Mouse (Mus musculus) neural tube, embryonic 15.5 days (tissue): ENCODE data around the gene Ak1. TPM values are rescaled to one million over a fixed set of nuclear protein-coding genes. Genes with fewer than 3 reads are reported as not detected.

Experiments used
- ATAC-seq: fragments of 200-750 bp; cut with Nextera tagmentation; 2 replicates; pipeline ENCODE4 v1.8.0; 2017; ENCODE audit warnings: mild to moderate bottlenecking, moderate TSS enrichment, moderate library complexity; ENCODE audit not compliant: low FRiP score
- H3K27ac ChIP-seq: fragments of 300-500 bp; sonication (generic); replicated peaks from 2 replicates; pipeline ENCODE4 v1.5.1; 2015; ENCODE audit warnings: mild to moderate bottlenecking, inconsistent platforms
- H3K27me3 ChIP-seq: fragments of 300-500 bp; sonication (generic); replicated peaks from 2 replicates; pipeline ENCODE4 v1.6.1; 2015; ENCODE audit warnings: inconsistent platforms
- H3K36me3 ChIP-seq: fragments of 300-500 bp; sonication (generic); 2 replicates; pipeline ENCODE4 v1.6.1; 2015; ENCODE audit warnings: inconsistent platforms
- H3K4me1 ChIP-seq: fragments of 300-500 bp; sonication (generic); 2 replicates; pipeline ENCODE4 v1.6.1; 2015; ENCODE audit warnings: inconsistent platforms
- H3K4me2 ChIP-seq: fragments of 300-500 bp; sonication (generic); 2 replicates; pipeline ENCODE4 v1.6.1; 2015; ENCODE audit warnings: inconsistent platforms, mild to moderate bottlenecking, moderate library complexity
- H3K4me3 ChIP-seq: fragments of 300-500 bp; sonication (generic); replicated peaks from 2 replicates; pipeline ENCODE4 v1.5.1; 2015; ENCODE audit warnings: mild to moderate bottlenecking, inconsistent platforms
- H3K9ac ChIP-seq: fragments of 300-500 bp; sonication (generic); replicated peaks from 2 replicates; pipeline ENCODE4 v1.6.1; 2015; ENCODE audit warnings: mild to moderate bottlenecking, inconsistent platforms
- H3K9me3 ChIP-seq: fragments of 300-500 bp; sonication (generic); replicated peaks from 2 replicates; pipeline ENCODE4 v1.6.1; 2016; ENCODE audit warnings: inconsistent platforms
- WGBS: fragments of 180-500 bp; shearing (Covaris S2); methylation state at CpG from one replicate; pipeline ENCODE4 v1.1.7; 2015; ENCODE audit warnings: mixed read lengths; 5-methylcytosine and 5-hydroxymethylcytosine counted together
- microRNA counts: library from miRNA; unstranded; fragments of <30 nt; microRNA quantifications from one replicate; lab custom pipeline; 2016
- microRNA-seq: library from miRNA; unstranded; fragments of <30 nt; microRNA quantifications from one replicate; pipeline ENCODE4, GENCODE M21; 2017
- polyA plus RNA-seq: library from polyadenylated mRNA; unstranded; fragments of >200 nt; fragmentation: Nextera tagmentation; extraction: Ambion mirVana; gene quantifications from 2 replicates; pipeline ENCODE4 v1.2.1, GENCODE M21; 2015

Gene Ak1
- polyA plus RNA-seq, 1 experiment from 2014 or later = 103 TPM

GRCm38 (mm10) chr2:32677683-32678082 is 56.1 kb downstream of the Ak1 start:
- Histone ChIP-seq H3K4me3 (no peak overlapping the region), H3K27ac (no peak overlapping the region), H3K36me3 (peaks cover 3% of the 10 kb centered on the region), H3K4me1 (peaks cover 6% of the 10 kb centered on the region; the same call in 1 of the 2 replicates), H3K9me3 (no peaks in the 10 kb centered on the region), H3K27me3 (no peaks in the 10 kb centered on the region), H3K4me2 (no peak overlapping the region), H3K9ac (no peak overlapping the region)
- 91% methylated on average over 7 of the region's 7 CpGs for WGBS
- ATAC-seq = no peak

GRCm38 (mm10) chr2:32680051-32680451 is 58.5 kb downstream of the Ak1 start:
- no peak overlapping the region for H3K4me3 ChIP-seq
- no peak overlapping the region for H3K9ac ChIP-seq
- no peak overlapping the region for H3K4me2 ChIP-seq
- H3K4me1 ChIP-seq = peaks cover 6% of the 10 kb centered on the region; the same call in 1 of the 2 replicates
- H3K27ac ChIP-seq = no peak overlapping the region; the same call in 1 of the 2 replicates
- 54% methylated on average over 7 of the region's 7 CpGs for WGBS
- H3K36me3 ChIP-seq = peaks cover 27% of the 10 kb centered on the region
- peak; percentile 36; the same call in 1 of the 2 replicates for ATAC-seq
- no peaks in the 10 kb centered on the region for H3K27me3 ChIP-seq
- H3K9me3 ChIP-seq = no peaks in the 10 kb centered on the region

GRCm38 (mm10) chr2:32680961-32681650 is 59.5 kb downstream of the Ak1 start:
- H3K9ac ChIP-seq = no peak overlapping the region
- H3K27ac ChIP-seq = no peak overlapping the region
- no peaks in the 10 kb centered on the region for H3K9me3 ChIP-seq
- no peaks in the 10 kb centered on the region for H3K27me3 ChIP-seq
- H3K4me3 ChIP-seq = no peak overlapping the region
- H3K4me1 ChIP-seq = peaks cover 6% of the 10 kb centered on the region; the same call in 1 of the 2 replicates
- H3K36me3 ChIP-seq = peaks cover 33% of the 10 kb centered on the region
- no peak for ATAC-seq
- WGBS = 90% methylated on average over 19 of the region's 19 CpGs
- H3K4me2 ChIP-seq = no peak overlapping the region

- Histone ChIP-seq H3K4me3 (no peak overlapping the region), H3K36me3 (peaks cover 40% of the 10 kb centered on the region), H3K4me1 (peaks cover 6% of the 10 kb centered on the region; the same call in 1 of the 2 replicates), H3K9ac (no peak overlapping the region), H3K9me3 (no peaks in the 10 kb centered on the region), H3K27me3 (no peaks in the 10 kb centered on the region), H3K4me2 (no peak overlapping the region), H3K27ac (no peak overlapping the region)
- 72% methylated on average over 6 of the region's 6 CpGs for WGBS
- ATAC-seq = no peak
These were observed 60.2 kb downstream of the Ak1 start for GRCm38 (mm10) chr2:32681754-32682153.

GRCm38 (mm10) chr2:32682721-32683417 is 61.3 kb downstream of the Ak1 start:
- Histone ChIP-seq H3K9ac (no peak overlapping the region), H3K36me3 (peaks cover 50% of the 10 kb centered on the region), H3K27ac (no peak overlapping the region), H3K9me3 (no peaks in the 10 kb centered on the region), H3K4me3 (no peak overlapping the region), H3K4me2 (no peak overlapping the region), H3K27me3 (no peaks in the 10 kb centered on the region), H3K4me1 (peaks cover 6% of the 10 kb centered on the region; the same call in 1 of the 2 replicates)
- 81% methylated on average over 14 of the region's 14 CpGs for WGBS
- ATAC-seq = no peak

GRCm38 (mm10) chr2:32683701-32684100 is 62.1 kb downstream of the Ak1 start:
- H3K4me2 ChIP-seq = no peak overlapping the region
- H3K4me3 ChIP-seq = no peak overlapping the region
- H3K4me1 ChIP-seq = peaks cover 6% of the 10 kb centered on the region; the same call in 1 of the 2 replicates
- no peaks in the 10 kb centered on the region for H3K9me3 ChIP-seq
- ATAC-seq = no peak
- no peak overlapping the region for H3K27ac ChIP-seq
- H3K36me3 ChIP-seq = peaks cover 50% of the 10 kb centered on the region
- H3K9ac ChIP-seq = no peak overlapping the region
- WGBS = 93% methylated on average over 10 of the region's 10 CpGs
- no peaks in the 10 kb centered on the region for H3K27me3 ChIP-seq

MicroRNA genes within 50 kb of the gene (microRNA counts, 519-probe panel; counts per million panel counts)
- microRNA mmu-miR-1954 (lab: Ali Mortazavi, UCI) = not detected

Small RNAs within 50 kb of the gene (microRNA-seq; reads per million reads assigned to microRNA genes)
- gene Gm47291 = not detected
- not detected for gene Mir1954

Other genes starting within 250 kb of the Ak1 start
- 163 and 195 TPM in 2 replicates for gene 1110008P14Rik, start 239.8 kb upstream of the Ak1 start, polyA plus RNA-seq
- gene Lcn2, start 233.5 kb upstream of the Ak1 start, polyA plus RNA-seq = 0.95 and 1.1 TPM in 2 replicates
- 47.3 and 52.1 TPM in 2 replicates for gene Ptges2, start 225.9 kb upstream of the Ak1 start, polyA plus RNA-seq
- 4.4 and 5.3 TPM in 2 replicates for gene Naif1, start 171.3 kb upstream of the Ak1 start, polyA plus RNA-seq
- 51.4 and 58.8 TPM in 2 replicates for gene Slc25a25, start 170.3 kb upstream of the Ak1 start, polyA plus RNA-seq
- gene Fam102a, start 86.4 kb upstream of the Ak1 start, polyA plus RNA-seq = 6.7 and 7.0 TPM in 2 replicates
- gene Dpm2, start 50.9 kb upstream of the Ak1 start, polyA plus RNA-seq = 141 and 147 TPM in 2 replicates
- gene Pip5kl1, start 47.0 kb upstream of the Ak1 start, polyA plus RNA-seq = 16.3 and 17.8 TPM in 2 replicates
- 0.59 and 0.99 TPM in 2 replicates for gene 9430097D07Rik, start 46.1 kb upstream of the Ak1 start, polyA plus RNA-seq
- gene St6galnac4, start 34.7 kb upstream of the Ak1 start, polyA plus RNA-seq = 43.9 and 44.6 TPM in 2 replicates
- 13.5 and 14.4 TPM in 2 replicates for gene St6galnac6, start 22.0 kb upstream of the Ak1 start, polyA plus RNA-seq
- 29.6 and 40.5 TPM in 2 replicates for gene Eng, start 24.8 kb downstream of the Ak1 start, polyA plus RNA-seq
- gene Fpgs, start 82.4 kb downstream of the Ak1 start, polyA plus RNA-seq = 19.3 and 20.6 TPM in 2 replicates
- gene Cdk9, start 91.3 kb downstream of the Ak1 start, polyA plus RNA-seq = 63.0 and 82.4 TPM in 2 replicates
- 50.1 and 51.5 TPM in 2 replicates for gene Sh2d3c, start 99.3 kb downstream of the Ak1 start, polyA plus RNA-seq
- 2.9 and 3.6 TPM in 2 replicates for gene 6330409D20Rik, start 119.3 kb downstream of the Ak1 start, polyA plus RNA-seq
- 54.4 and 60.6 TPM in 2 replicates for gene Tor2a, start 135.5 kb downstream of the Ak1 start, polyA plus RNA-seq
- 0.50 and 0.70 TPM in 2 replicates for gene Ttc16, start 153.9 kb downstream of the Ak1 start, polyA plus RNA-seq
- gene Ptrh1, start 154.0 kb downstream of the Ak1 start, polyA plus RNA-seq = 6.1 and 7.5 TPM in 2 replicates
- 1.1 and 2.1 TPM in 2 replicates for gene Cfap157, start 162.7 kb downstream of the Ak1 start, polyA plus RNA-seq
- gene Stxbp1, start 225.5 kb downstream of the Ak1 start, polyA plus RNA-seq = 276 and 315 TPM in 2 replicates